Mouse (Mus musculus): ENCODE results near the gene Tgfbr3l. TPM values are rescaled to one million over a fixed set of nuclear protein-coding genes. Genes with fewer than 3 reads are reported as not detected.
A peak's percentile ranks its signal among the peaks of the same experiment; 100 is the strongest.
"Not testable (repeated sequence)": the region's sequence is repeated elsewhere in the genome, so short reads cannot be mapped to it uniquely, and the experiment has no call there.

Gene Tgfbr3l
- total RNA-seq, 2 experiments from 2014 or later = 8.2 to 10.5 TPM

GRCm38 (mm10) chr8:4239193-4239890 lies 8.7 kb upstream of the Tgfbr3l start:
- Histone ChIP-seq H3K4me3 (peak overlapping the region; percentile 96), H3K27ac (peak overlapping the region; percentile 94)
- DNase-seq (ENCODE audit: extremely low spot score in 1 of 2, low spot score in 2 of 2) = no peak
- no peak for TF ChIP-seq CTCF (IDR thresholded peaks at IDR 0.05)
- intact Hi-C loops (cut with DNase I) = loop anchor here (2.0 kb wide), 1 partner anchor 13 kb away; the partner anchor contains the start of gene Snapc2

- DNase-seq (ENCODE audit: extremely low spot score in 1 of 2, low spot score in 2 of 2) = no peak
- TF ChIP-seq CTCF (IDR thresholded peaks at IDR 0.05) = no peak
- Histone ChIP-seq H3K27ac (no peak overlapping the region), H3K4me3 (no peak overlapping the region)
- intact Hi-C loops (cut with DNase I) = no loop called here
Measured at GRCm38 (mm10) chr8:4245061-4245460, 3.0 kb upstream of the Tgfbr3l start.

GRCm38 (mm10) chr8:4245737-4246136 lies 2.3 kb upstream of the Tgfbr3l start:
- Histone ChIP-seq H3K4me3 (no peak overlapping the region), H3K27ac (no peak overlapping the region)
- DNase-seq (ENCODE audit: extremely low spot score in 1 of 2, low spot score in 2 of 2) = no peak
- intact Hi-C loops (cut with DNase I) = no loop called here
- TF ChIP-seq CTCF (IDR thresholded peaks at IDR 0.05) = no peak

- Histone ChIP-seq H3K4me3 (no peak overlapping the region), H3K27ac (no peak overlapping the region)
- TF ChIP-seq CTCF (IDR thresholded peaks at IDR 0.05) = no peak
- DNase-seq (ENCODE audit: extremely low spot score in 1 of 2, low spot score in 2 of 2) = no peak
- intact Hi-C loops (cut with DNase I) = no loop called here
Measured at GRCm38 (mm10) chr8:4247241-4247640, 773 bp upstream of the Tgfbr3l start.

- no peak overlapping the region for H3K4me3 ChIP-seq
- H3K27ac ChIP-seq = peak overlapping the region; percentile 33; the same call in 1 of the 2 replicates
- no peak for DNase-seq (ENCODE audit: extremely low spot score in 1 of 2, low spot score in 2 of 2)
- no peak for TF ChIP-seq CTCF (IDR thresholded peaks at IDR 0.05)
- intact Hi-C loops (cut with DNase I) = loop anchor here (2.0 kb wide), 1 partner anchor 34 kb away; no protein-coding TSS in a partner anchor
Measured at GRCm38 (mm10) chr8:4249213-4249612, 1.2 kb downstream of the Tgfbr3l start.

- H3K27ac ChIP-seq = no peak overlapping the region
- DNase-seq (ENCODE audit: extremely low spot score in 1 of 2, low spot score in 2 of 2) = peak; percentile 86 to 88
- TF ChIP-seq CTCF (IDR thresholded peaks at IDR 0.05) = peak; percentile 93
- no peak overlapping the region for H3K4me3 ChIP-seq
- intact Hi-C loops (cut with DNase I) = no loop called here
Measured at GRCm38 (mm10) chr8:4250306-4250970, 2.4 kb downstream of the Tgfbr3l start.

- Histone ChIP-seq H3K27ac (peak overlapping the region; percentile 95), H3K4me3 (peak overlapping the region; percentile 94)
- intact Hi-C loops (cut with DNase I) = loop anchor here (2.0 kb wide), 1 partner anchor 13 kb away; the partner anchor contains the start of genes Gm49320 and Map2k7
- DNase-seq (ENCODE audit: extremely low spot score in 1 of 2, low spot score in 2 of 2) = no peak
- TF ChIP-seq CTCF (IDR thresholded peaks at IDR 0.05) = no peak
Measured at GRCm38 (mm10) chr8:4252116-4252760, 4.2 kb downstream of the Tgfbr3l start.

- intact Hi-C loops (cut with DNase I) = loop anchor here (1.0 to 2.0 kb wide), 2 partner anchors 14 to 70 kb away; partner anchors contain the start of genes Gm49320 and Map2k7
Measured at GRCm38 (mm10) chr8:4252934-4253841, 5.2 kb downstream of the Tgfbr3l start, which contains the start of gene Snapc2. Gene Snapc2, plus strand, starts transcription at chr8:4253080.

GRCm38 (mm10) chr8:4254001-4254400 lies 6.0 kb downstream of the Tgfbr3l start:
- peak; percentile 52 for TF ChIP-seq CTCF (IDR thresholded peaks at IDR 0.05)
- peak overlapping the region; percentile 95 for H3K27ac ChIP-seq
- peak; percentile 61 to 62 for DNase-seq (ENCODE audit: extremely low spot score in 1 of 2, low spot score in 2 of 2)
- H3K4me3 ChIP-seq = peak overlapping the region; percentile 94
- intact Hi-C loops (cut with DNase I) = no loop called here

More at GRCm38 (mm10) chr8:4252934-4253841, 5.2 kb downstream of the Tgfbr3l start, which contains the start of gene Snapc2:
- Histone ChIP-seq H3K27ac (peak within 1 kb of the TSS; percentile 95), H3K4me3 (peak within 1 kb of the TSS; percentile 94)
- DNase-seq (ENCODE audit: extremely low spot score in 1 of 2, low spot score in 2 of 2) = peak; percentile 95
- TF ChIP-seq CTCF (IDR thresholded peaks at IDR 0.05) = no peak

- peak overlapping the region; percentile 16; the same call in 1 of the 2 replicates for H3K27ac ChIP-seq
- intact Hi-C loops (cut with DNase I) = loop anchor here (5.0 kb wide), 2 partner anchors 88 to 113 kb away; partner anchors contain the start of gene Evi5l
- not testable (repeated sequence) for DNase-seq (ENCODE audit: extremely low spot score in 1 of 2, low spot score in 2 of 2); H3K4me3 ChIP-seq
Measured at GRCm38 (mm10) chr8:4255471-4255870, 7.5 kb downstream of the Tgfbr3l start.

GRCm38 (mm10) chr8:4256911-4257310 lies 8.9 kb downstream of the Tgfbr3l start:
- TF ChIP-seq CTCF (IDR thresholded peaks at IDR 0.05) = no peak
- Histone ChIP-seq H3K27ac (peak overlapping the region; percentile 95), H3K4me3 (peak overlapping the region; percentile 83; the same call in 1 of the 2 replicates)
- DNase-seq (ENCODE audit: extremely low spot score in 1 of 2, low spot score in 2 of 2) = peak; percentile 79 to 82
- intact Hi-C loops (cut with DNase I) = loop anchor here (5.0 kb wide), 2 partner anchors 90 to 115 kb away; partner anchors contain the start of gene Evi5l

All from left cerebral cortex, adult 2 months (tissue).